Mouse (Mus musculus) spleen, adult 2 months (tissue): ENCODE measurements around the gene Asf1a. TPM values are rescaled to one million over a fixed set of nuclear protein-coding genes. Genes with fewer than 3 reads are reported as not detected.
A peak's percentile ranks its signal among the peaks of the same experiment; 100 is the strongest.

Source experiments
- DNase-seq, 2 experiments: peaks; one replicate each; pipeline versions ENCODE4 v3.0.0 to v3.0.0-alpha.2; 2012 to 2021; ENCODE audit warnings: low spot score in 2 of 2, low read depth in 1 of 2
- H3K27ac ChIP-seq: fragments of 200-500 bp; 2 replicates; pipeline ENCODE4 v1.5.1; 2012; ENCODE audit warnings: low read length, inconsistent platforms; ENCODE audit not compliant: insufficient read depth
- H3K27me3 ChIP-seq: fragments of 200-500 bp; 2 replicates; pipeline ENCODE4 v1.6.1; 2012; ENCODE audit warnings: mild to moderate bottlenecking, moderate library complexity, low read length, inconsistent platforms; ENCODE audit not compliant: control insufficient read depth, insufficient read depth
- H3K36me3 ChIP-seq: fragments of 200-500 bp; 2 replicates; pipeline ENCODE4 v1.6.1; 2012; ENCODE audit warnings: mild to moderate bottlenecking, low read length, inconsistent platforms; ENCODE audit not compliant: control insufficient read depth, insufficient read depth
- H3K4me1 ChIP-seq: fragments of 200-500 bp; 2 replicates; pipeline ENCODE4 v1.6.1; 2011; ENCODE audit warnings: inconsistent platforms; ENCODE audit not compliant: control insufficient read depth, insufficient read depth, insufficient read length
- H3K4me3 ChIP-seq: fragments of 200-500 bp; 2 replicates; pipeline ENCODE4 v1.5.1; 2011; ENCODE audit warnings: mild to moderate bottlenecking, inconsistent platforms; ENCODE audit not compliant: insufficient read depth, insufficient read length; ENCODE audit errors: extremely low read depth
- CTCF ChIP-seq: fragments of 200-500 bp; IDR thresholded peaks from 2 replicates; pipeline ENCODE4 v1.5.1; 2011; ENCODE audit warnings: mild to moderate bottlenecking, inconsistent platforms; ENCODE audit not compliant: insufficient read depth, insufficient read length, insufficient replicate concordance; ENCODE audit errors: extremely low read depth
- POLR2A ChIP-seq: fragments of 200-500 bp; IDR thresholded peaks from 2 replicates; pipeline ENCODE4 v1.6.1; 2011; ENCODE audit warnings: low read depth, low read length, inconsistent platforms
- WGBS: fragments of 180-500 bp; shearing (Covaris S2); methylation state at CpG from one replicate; pipeline ENCODE4 v1.1.7; 2018; 5-methylcytosine and 5-hydroxymethylcytosine counted together
- polyA plus RNA-seq: library from polyadenylated mRNA; depleted of rRNA; stranded (reverse); fragments of >200 nt; gene quantifications from 2 replicates; pipeline ENCODE4 v1.2.3, GENCODE M21; 2012; rRNA removed

Gene Asf1a
- 2.4 and 2.6 TPM in 2 replicates for polyA plus RNA-seq

DNA sequence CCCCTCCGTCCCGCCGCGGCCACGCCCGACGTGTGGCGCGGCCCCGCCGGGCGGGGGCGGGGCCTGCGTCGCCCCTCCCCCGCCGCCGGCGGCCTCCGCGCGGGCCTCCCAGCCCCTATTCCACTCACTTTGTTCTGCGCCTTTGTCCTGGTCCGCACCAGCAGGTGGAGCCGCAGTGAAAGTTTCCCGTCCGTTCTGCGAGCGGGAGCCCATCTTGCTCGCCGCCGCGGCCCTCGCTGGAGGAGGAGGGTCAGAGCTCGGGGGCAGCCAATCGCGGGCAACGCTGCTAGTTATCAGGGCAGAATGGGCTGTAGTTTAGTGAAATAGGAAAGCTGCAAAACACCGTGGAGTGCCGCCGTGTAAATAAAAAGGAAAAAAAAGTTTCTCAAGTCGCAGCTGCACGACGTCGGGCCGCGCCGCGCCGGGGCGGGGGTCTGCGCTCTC lies at the start of gene Asf1a:
Gene Asf1a (plus strand): TSS at position 81 of the 444 bp plus-strand sequence.
- peaks cover 12% of the 10 kb centered on the region for H3K4me1 ChIP-seq
- H3K27me3 ChIP-seq, result no peaks in the 10 kb centered on the region
- TF ChIP-seq POLR2A (no peak), CTCF (peak; percentile 73)
- H3K27ac ChIP-seq, result peak within 1 kb of the TSS; percentile 92
- H3K4me3 ChIP-seq, result peak within 1 kb of the TSS; percentile 87
- WGBS, result 1% methylated on average over 51 of the region's 52 CpGs
- peak; percentile 91 to 96 for DNase-seq
- no peaks in the 10 kb centered on the region for H3K36me3 ChIP-seq

GRCm38 (mm10) chr10:53562001-53562400 lies 34.6 kb upstream of the Asf1a start:
- DNase-seq, result no peak
- Histone ChIP-seq H3K27me3 (no peaks in the 10 kb centered on the region), H3K36me3 (peaks cover 1% of the 10 kb centered on the region; the same call in 1 of the 2 replicates), H3K4me3 (no peak overlapping the region), H3K4me1 (no peaks in the 10 kb centered on the region), H3K27ac (no peak overlapping the region)
- WGBS, result 90% methylated on average over 5 of the region's 5 CpGs
- TF ChIP-seq CTCF (no peak), POLR2A (no peak)

DNA sequence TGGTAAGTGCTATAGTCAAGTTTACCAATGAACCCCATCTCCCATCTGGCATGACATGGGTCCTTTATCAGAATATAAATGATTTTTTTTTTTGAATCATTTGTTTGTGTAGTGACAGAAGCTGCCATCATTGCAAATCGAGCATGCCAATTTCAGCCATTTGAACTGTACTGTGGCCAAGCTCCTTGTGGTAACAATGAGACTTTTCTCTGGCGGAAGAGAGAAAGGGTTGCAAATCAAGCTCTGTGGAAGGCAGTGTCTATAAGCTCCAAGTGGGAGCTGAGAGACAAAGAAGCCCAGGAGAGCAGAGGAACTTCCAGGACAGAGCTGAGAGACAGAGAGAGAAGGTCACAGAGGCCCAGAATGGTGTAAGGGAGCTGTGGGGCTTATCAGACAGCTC lies 31.0 kb upstream of the Asf1a start:
- DNase-seq, result no peak

GRCm38 (mm10) chr10:53568531-53568930 lies 28.0 kb upstream of the Asf1a start:
- H3K27me3 ChIP-seq, result no peaks in the 10 kb centered on the region
- TF ChIP-seq POLR2A (no peak), CTCF (no peak)
- no peak for DNase-seq
- no peaks in the 10 kb centered on the region for H3K36me3 ChIP-seq
- H3K27ac ChIP-seq, result no peak overlapping the region
- no peak overlapping the region for H3K4me3 ChIP-seq
- H3K4me1 ChIP-seq, result no peaks in the 10 kb centered on the region

More for the DNA sequence above, 31.0 kb upstream of the Asf1a start:
- Histone ChIP-seq H3K36me3 (peaks cover 1% of the 10 kb centered on the region; the same call in 1 of the 2 replicates), H3K4me1 (no peaks in the 10 kb centered on the region), H3K27me3 (no peaks in the 10 kb centered on the region), H3K4me3 (no peak overlapping the region), H3K27ac (no peak overlapping the region)
- no peak for TF ChIP-seq CTCF
- no peak for TF ChIP-seq POLR2A
- WGBS, result 90% methylated on average over 2 of the region's 2 CpGs

DNA sequence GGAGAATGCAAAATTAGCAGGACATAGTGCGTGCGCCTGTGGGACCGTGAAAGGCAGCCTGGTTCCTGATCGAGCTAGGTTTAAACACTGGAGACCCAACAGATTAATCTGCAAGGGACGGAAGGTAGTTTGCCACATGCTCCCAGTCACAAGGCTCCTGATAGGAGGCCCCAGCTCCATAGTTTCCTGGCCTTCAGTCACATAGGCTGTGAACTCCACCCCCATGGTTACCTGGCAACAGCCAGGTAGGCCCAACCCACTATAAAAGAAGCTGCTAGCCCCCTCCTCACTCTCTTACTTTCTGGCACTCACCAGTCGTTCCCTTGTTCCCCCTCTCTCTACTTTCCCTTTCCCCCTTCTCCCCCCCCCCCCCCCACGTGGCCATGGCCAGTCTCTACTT lies 16.4 kb upstream of the Asf1a start:
- H3K27ac ChIP-seq, result no peak overlapping the region
- DNase-seq, result no peak
- 70% methylated on average over 7 of the region's 7 CpGs for WGBS
- H3K36me3 ChIP-seq, result no peaks in the 10 kb centered on the region
- H3K4me1 ChIP-seq, result no peaks in the 10 kb centered on the region
- no peak for TF ChIP-seq POLR2A
- no peak for TF ChIP-seq CTCF
- H3K4me3 ChIP-seq, result no peak overlapping the region
- no peaks in the 10 kb centered on the region for H3K27me3 ChIP-seq

GRCm38 (mm10) chr10:53580621-53581081 lies 15.9 kb upstream of the Asf1a start:
- no peak for DNase-seq
- Histone ChIP-seq H3K27ac (no peak overlapping the region), H3K27me3 (no peaks in the 10 kb centered on the region), H3K4me1 (no peaks in the 10 kb centered on the region), H3K4me3 (peak overlapping the region; percentile 21; the same call in 1 of the 2 replicates), H3K36me3 (no peaks in the 10 kb centered on the region)
- TF ChIP-seq CTCF (no peak), POLR2A (no peak)
- 53% methylated on average over 14 of the region's 14 CpGs for WGBS

GRCm38 (mm10) chr10:53581087-53581486 lies 15.5 kb upstream of the Asf1a start:
- DNase-seq, result no peak
- no peaks in the 10 kb centered on the region for H3K36me3 ChIP-seq
- 84% methylated on average over 12 of the region's 12 CpGs for WGBS
- no peak overlapping the region for H3K4me3 ChIP-seq
- no peaks in the 10 kb centered on the region for H3K4me1 ChIP-seq
- TF ChIP-seq POLR2A (no peak), CTCF (no peak)
- H3K27ac ChIP-seq, result no peak overlapping the region
- no peaks in the 10 kb centered on the region for H3K27me3 ChIP-seq
